Mouse (Mus musculus): ENCODE measurements around the gene Catsperd.

DNA sequence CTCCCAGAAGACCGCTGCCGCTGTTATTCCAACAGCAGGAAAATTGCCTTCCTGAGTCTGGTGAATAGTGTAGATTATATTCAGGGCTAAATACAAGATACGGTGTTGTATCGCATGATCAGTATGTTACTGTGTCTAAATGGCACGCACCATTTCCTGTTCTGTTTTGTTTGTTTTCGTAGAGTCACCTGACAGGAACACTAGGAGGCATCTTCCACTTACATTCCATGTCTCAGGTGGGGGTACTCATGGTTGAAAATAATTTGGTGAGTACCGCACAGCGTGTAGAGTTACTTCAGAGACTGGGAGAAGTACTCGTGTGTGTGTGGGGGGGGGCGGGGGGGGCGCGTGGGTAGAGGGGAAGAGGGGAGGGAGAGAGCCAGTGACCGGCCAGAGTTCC is 19.6 kb downstream of the Catsperd start:
- TF ChIP-seq MAFK (IDR thresholded peaks at IDR 0.05; ENCODE audit: insufficient read depth, low read depth, low read length) (no peak), HCFC1 (IDR thresholded peaks at IDR 0.05; ENCODE audit: borderline replicate concordance, insufficient read depth, low read length) (no peak), ZC3H11A (IDR thresholded peaks at IDR 0.05; ENCODE audit: borderline replicate concordance, low read depth, low read length) (no peak), ZNF384 (IDR thresholded peaks at IDR 0.05; ENCODE audit: low read depth, low read length) (no peak)
